Mouse (Mus musculus) stomach, postnatal 0 days (tissue): Measurements from ENCODE around the gene Adcy5. TPM values are rescaled to one million over a fixed set of nuclear protein-coding genes. Genes with fewer than 3 reads are reported as not detected.

Experiments used
- ATAC-seq: fragments of 200-750 bp; cut with Nextera tagmentation; 2 replicates; pipeline ENCODE4 v1.8.0; 2017; ENCODE audit not compliant: low FRiP score, low TSS enrichment
- DNase-seq: peaks from one replicate; pipeline ENCODE4 v3.0.0-alpha.2; 2016; ENCODE audit warnings: low spot score
- H3K27ac ChIP-seq: fragments of 300-500 bp; sonication (generic); replicated peaks from 2 replicates; pipeline ENCODE4 v1.5.1; 2014; ENCODE audit warnings: mild to moderate bottlenecking, control low read depth
- H3K27me3 ChIP-seq: fragments of 300-500 bp; sonication (generic); 2 replicates; pipeline ENCODE4 v1.6.1; 2014; ENCODE audit warnings: low read length; ENCODE audit not compliant: control insufficient read depth, insufficient read depth
- H3K36me3 ChIP-seq: fragments of 300-500 bp; sonication (generic); 2 replicates; pipeline ENCODE4 v1.6.1; 2014; ENCODE audit warnings: low read length, mixed read lengths; ENCODE audit not compliant: control insufficient read depth, insufficient read depth
- H3K4me1 ChIP-seq: fragments of 300-500 bp; sonication (generic); replicated peaks from 2 replicates; pipeline ENCODE4 v1.6.1; 2014; ENCODE audit warnings: antibody characterized with exemption; ENCODE audit not compliant: control insufficient read depth, insufficient read depth
- H3K4me2 ChIP-seq: fragments of 300-500 bp; sonication (generic); replicated peaks from 2 replicates; pipeline ENCODE4 v1.6.1; 2014; ENCODE audit warnings: low read depth, mild to moderate bottlenecking, control low read depth, moderate library complexity
- H3K4me3 ChIP-seq: fragments of 300-500 bp; sonication (generic); 2 replicates; pipeline ENCODE4 v1.5.1; 2014; ENCODE audit warnings: low read depth, low read length, control low read depth
- H3K9ac ChIP-seq: fragments of 300-500 bp; sonication (generic); 2 replicates; pipeline ENCODE4 v1.6.1; 2014; ENCODE audit warnings: mild to moderate bottlenecking, low read length, control low read depth, mixed read lengths
- H3K9me3 ChIP-seq: fragments of 300-500 bp; sonication (generic); 2 replicates; pipeline ENCODE4 v1.6.1; 2016; ENCODE audit warnings: low read length; ENCODE audit not compliant: control insufficient read depth
- CTCF ChIP-seq: IDR thresholded peaks from 2 replicates; pipeline ENCODE4 v1.5.1; 2016; ENCODE audit warnings: antibody characterized with exemption, low read depth, mild to moderate bottlenecking, moderate library complexity
- EP300 ChIP-seq: optimal IDR thresholded peaks from 2 replicates; pipeline ENCODE3; 2016; ENCODE audit warnings: antibody characterized with exemption
- WGBS: fragments of 180-500 bp; shearing (Covaris S2); extraction: QIAGEN DNeasy Blood & Tissue Kit; methylation state at CpG from one replicate; pipeline ENCODE4 v1.1.7; 2014; 5-methylcytosine and 5-hydroxymethylcytosine counted together
- polyA plus RNA-seq: library from polyadenylated mRNA; unstranded; fragments of >200 nt; fragmentation: Nextera tagmentation; extraction: Ambion mirVana; gene quantifications from 2 replicates; pipeline ENCODE4 v1.2.1, GENCODE M21; 2015

The Adcy5 gene
- polyA plus RNA-seq, 1 experiment from 2014 or later: 2.2 TPM

DNA sequence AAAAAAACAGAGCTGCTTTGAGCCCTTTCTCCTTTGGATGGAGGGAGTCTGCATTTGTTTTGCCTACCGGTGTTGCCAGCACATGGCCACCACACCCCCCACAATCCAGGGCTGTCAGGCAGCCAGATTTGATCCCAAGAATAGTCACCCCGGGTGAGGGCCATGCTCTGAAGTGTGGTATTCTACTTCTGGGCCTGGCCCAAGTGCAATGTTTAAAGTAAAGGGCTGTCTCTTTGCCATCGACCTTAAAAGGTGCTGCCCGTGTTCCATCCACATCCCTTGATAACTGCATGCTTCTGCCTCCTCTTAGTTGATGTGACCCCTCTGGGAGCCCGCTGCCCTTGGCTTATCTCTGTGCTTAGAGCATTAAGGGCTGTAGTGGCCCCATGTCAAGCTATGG is 46.6 kb downstream of the Adcy5 start:
- H3K36me3 ChIP-seq: no peaks in the 10 kb centered on the region
- no peak; the same call in 1 of the 2 replicates for ATAC-seq
- TF ChIP-seq CTCF (no peak), EP300 (no peak)
- H3K9me3 ChIP-seq: no peaks in the 10 kb centered on the region
- H3K9ac ChIP-seq: no peak overlapping the region
- H3K27ac ChIP-seq: peak overlapping the region; percentile 25; the same call in 1 of the 2 replicates
- peaks cover 8% of the 10 kb centered on the region; the same call in 1 of the 2 replicates for H3K4me1 ChIP-seq
- H3K4me3 ChIP-seq: no peak overlapping the region
- no peak overlapping the region for H3K4me2 ChIP-seq
- 58% methylated on average over 5 of the region's 5 CpGs for WGBS
- H3K27me3 ChIP-seq: no peaks in the 10 kb centered on the region
- DNase-seq: no peak

DNA sequence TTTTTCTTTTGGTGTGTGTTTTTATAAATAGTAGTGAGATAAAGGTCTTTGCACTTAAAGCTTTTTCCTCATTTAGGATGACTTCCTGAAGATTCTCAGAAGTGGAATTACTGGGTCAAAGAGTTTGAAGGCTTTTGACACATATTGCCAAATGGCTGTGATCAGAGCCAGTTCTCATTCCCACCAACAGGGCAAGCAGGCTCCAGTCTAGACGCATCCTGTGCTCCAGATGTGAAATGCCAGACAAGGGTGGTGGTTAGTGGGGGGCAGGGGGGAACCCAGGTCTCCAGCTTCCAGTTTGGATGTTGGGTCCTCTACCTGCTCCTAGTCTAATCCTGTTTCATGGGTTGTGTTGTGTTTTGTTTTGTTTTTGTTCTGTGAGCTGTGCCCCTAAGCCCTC is 48.8 kb downstream of the Adcy5 start:
- Histone ChIP-seq H3K9me3 (no peaks in the 10 kb centered on the region), H3K36me3 (no peaks in the 10 kb centered on the region), H3K9ac (no peak overlapping the region), H3K27me3 (no peaks in the 10 kb centered on the region), H3K4me2 (no peak overlapping the region), H3K27ac (no peak overlapping the region), H3K4me3 (no peak overlapping the region), H3K4me1 (peaks cover 8% of the 10 kb centered on the region; the same call in 1 of the 2 replicates)
- DNase-seq: no peak
- TF ChIP-seq CTCF (no peak), EP300 (no peak)
- no peak for ATAC-seq
- WGBS: 75% methylated on average over 1 of the region's 1 CpGs

DNA sequence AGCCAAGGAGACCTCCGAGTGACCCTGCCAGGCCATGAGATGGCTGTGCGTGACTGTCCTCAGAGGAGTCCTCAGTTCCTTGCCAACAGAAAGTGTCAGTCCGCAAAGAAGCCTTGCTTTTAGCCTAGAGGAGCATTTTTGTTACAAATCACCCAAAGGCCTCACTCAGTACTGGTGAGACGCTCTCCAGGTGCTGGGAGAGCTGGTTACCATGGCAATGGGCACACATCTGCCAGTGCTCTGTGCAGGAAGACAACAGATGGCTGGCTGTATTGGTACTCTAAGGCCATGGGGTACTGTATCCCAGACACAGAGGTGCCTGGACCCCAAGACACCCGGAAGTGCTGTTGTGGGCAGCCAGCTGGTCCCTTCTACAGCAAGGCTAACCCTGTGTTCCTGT is 51.0 kb downstream of the Adcy5 start:
- no peak overlapping the region for H3K4me2 ChIP-seq
- 57% methylated on average over 5 of the region's 5 CpGs for WGBS
- TF ChIP-seq EP300: no peak
- TF ChIP-seq CTCF: no peak
- DNase-seq: no peak
- H3K27me3 ChIP-seq: no peaks in the 10 kb centered on the region
- no peak overlapping the region for H3K4me3 ChIP-seq
- 0 out of 2 replicates have a peak overlapping the region, but pooled peaks have one; percentile 18 for H3K27ac ChIP-seq
- H3K9ac ChIP-seq: no peak overlapping the region
- ATAC-seq: no peak
- no peaks in the 10 kb centered on the region for H3K36me3 ChIP-seq
- H3K9me3 ChIP-seq: no peaks in the 10 kb centered on the region
- peaks cover 2% of the 10 kb centered on the region; the same call in 1 of the 2 replicates for H3K4me1 ChIP-seq

DNA sequence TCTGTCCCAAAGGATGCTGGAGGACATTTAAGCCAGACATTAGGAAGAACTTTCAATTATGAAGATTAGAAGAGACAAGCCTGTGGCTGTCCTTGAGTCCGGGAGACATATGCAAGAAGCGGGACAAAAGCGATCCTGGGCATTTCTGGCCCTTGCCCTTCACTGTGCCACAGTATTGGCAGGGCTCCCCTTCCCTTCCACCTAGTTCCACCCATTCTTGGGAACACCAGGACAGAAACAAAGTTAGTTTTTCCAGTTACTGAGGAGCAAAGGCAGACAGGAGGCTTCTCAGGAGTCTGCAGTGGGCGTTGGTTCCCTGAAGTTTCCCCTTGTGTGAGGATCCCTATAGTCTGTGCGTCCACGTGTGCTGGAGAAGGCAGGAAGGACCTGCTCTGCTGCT is 51.7 kb downstream of the Adcy5 start:
- Histone ChIP-seq H3K9ac (no peak overlapping the region), H3K9me3 (no peaks in the 10 kb centered on the region), H3K4me2 (no peak overlapping the region), H3K27ac (no peak overlapping the region), H3K4me3 (no peak overlapping the region), H3K27me3 (no peaks in the 10 kb centered on the region), H3K4me1 (peaks cover 2% of the 10 kb centered on the region; the same call in 1 of the 2 replicates), H3K36me3 (no peaks in the 10 kb centered on the region)
- WGBS: 83% methylated on average over 6 of the region's 6 CpGs
- no peak for DNase-seq
- no peak for TF ChIP-seq EP300
- no peak for TF ChIP-seq CTCF
- ATAC-seq: no peak

DNA sequence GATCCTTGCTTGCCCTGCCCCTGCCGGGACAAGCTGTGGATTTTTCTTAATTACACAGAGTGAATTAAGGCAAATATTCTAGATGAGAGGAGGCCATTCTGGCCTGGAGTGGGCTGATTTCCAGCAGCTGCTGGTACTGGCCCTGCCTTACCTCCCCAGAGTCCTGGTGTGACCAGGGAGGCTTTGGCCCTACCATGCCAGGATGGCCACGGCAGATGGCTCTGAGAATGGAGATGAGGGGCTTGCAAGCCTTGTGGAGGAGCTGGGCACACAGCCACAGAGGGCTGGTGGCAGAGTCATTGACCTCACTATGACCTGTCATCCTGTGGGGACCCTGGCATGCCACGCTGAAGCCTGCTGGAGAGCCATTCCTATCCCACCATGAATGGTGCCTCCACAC is 54.1 kb downstream of the Adcy5 start:
- H3K27ac ChIP-seq: no peak overlapping the region
- no peak overlapping the region for H3K4me3 ChIP-seq
- no peak overlapping the region for H3K4me2 ChIP-seq
- ATAC-seq: no peak
- H3K9me3 ChIP-seq: no peaks in the 10 kb centered on the region
- no peak for TF ChIP-seq EP300
- TF ChIP-seq CTCF: no peak
- H3K27me3 ChIP-seq: no peaks in the 10 kb centered on the region
- H3K4me1 ChIP-seq: peaks cover 2% of the 10 kb centered on the region; the same call in 1 of the 2 replicates
- H3K36me3 ChIP-seq: no peaks in the 10 kb centered on the region
- H3K9ac ChIP-seq: no peak overlapping the region
- no peak for DNase-seq
- WGBS: 61% methylated on average over 3 of the region's 3 CpGs

DNA sequence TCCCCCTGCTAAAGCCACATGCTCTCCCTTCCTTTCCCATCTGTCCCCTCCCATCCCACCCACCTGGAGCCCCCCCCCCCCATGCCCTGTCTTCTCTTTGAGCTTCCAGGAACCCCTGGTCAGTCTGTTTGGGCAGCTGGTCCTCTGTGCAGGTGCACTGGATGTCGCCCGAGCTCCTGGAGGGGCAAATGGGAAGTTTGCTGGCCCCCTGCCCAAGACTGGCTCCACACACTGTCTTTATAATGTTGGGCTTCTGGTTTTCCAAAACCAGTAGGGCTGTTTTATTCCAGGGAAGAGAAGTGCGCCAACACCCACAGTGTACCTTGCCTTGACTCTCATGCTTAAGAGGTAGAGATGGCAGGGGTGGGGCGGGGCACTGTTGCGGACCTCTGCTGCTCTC is 55.1 kb downstream of the Adcy5 start:
- no peak for DNase-seq

More for the DNA sequence above, 55.1 kb downstream of the Adcy5 start:
- no peak overlapping the region for H3K4me2 ChIP-seq
- H3K27me3 ChIP-seq: no peaks in the 10 kb centered on the region
- TF ChIP-seq EP300: no peak
- no peak for TF ChIP-seq CTCF
- peaks cover 2% of the 10 kb centered on the region; the same call in 1 of the 2 replicates for H3K4me1 ChIP-seq
- 76% methylated on average over 5 of the region's 5 CpGs for WGBS
- no peak overlapping the region for H3K27ac ChIP-seq
- no peak overlapping the region for H3K4me3 ChIP-seq
- no peaks in the 10 kb centered on the region for H3K9me3 ChIP-seq
- no peak for ATAC-seq
- H3K36me3 ChIP-seq: no peaks in the 10 kb centered on the region
- H3K9ac ChIP-seq: no peak overlapping the region
